Mouse (Mus musculus) limb, embryonic 14.5 days (tissue): ENCODE results near the gene AW551984. TPM values are rescaled to one million over a fixed set of nuclear protein-coding genes. Genes with fewer than 3 reads are reported as not detected.

Experiments used
- ATAC-seq: fragments of 200-750 bp; cut with Nextera tagmentation; 2 replicates; pipeline ENCODE4 v1.8.0; 2017; ENCODE audit warnings: low read depth, moderate number of reproducible peaks, moderate TSS enrichment; ENCODE audit not compliant: low FRiP score
- DNase-seq: peaks from one replicate; pipeline ENCODE4 v3.0.0-alpha.2; 2015; ENCODE audit warnings: low spot score
- H3K27ac ChIP-seq: fragments of 300-500 bp; sonication (generic); replicated peaks from 2 replicates; pipeline ENCODE4 v1.5.1; 2014; ENCODE audit warnings: low read depth, mild to moderate bottlenecking, low read length, moderate library complexity, mixed read lengths
- H3K27me3 ChIP-seq: fragments of 300-500 bp; sonication (generic); 2 replicates; pipeline ENCODE4 v1.6.1; 2014; ENCODE audit warnings: low read length, mixed read lengths; ENCODE audit not compliant: control insufficient read depth, insufficient read depth
- H3K36me3 ChIP-seq: fragments of 300-500 bp; sonication (generic); 2 replicates; pipeline ENCODE4 v1.6.1; 2014; ENCODE audit warnings: mild to moderate bottlenecking, low read length, moderate library complexity, mixed read lengths; ENCODE audit not compliant: control insufficient read depth, insufficient read depth
- H3K4me1 ChIP-seq: fragments of 300-500 bp; sonication (generic); 2 replicates; pipeline ENCODE4 v1.6.1; 2014; ENCODE audit warnings: antibody characterized with exemption, low read length, mixed read lengths; ENCODE audit not compliant: control insufficient read depth, insufficient read depth
- H3K4me2 ChIP-seq: fragments of 300-500 bp; sonication (generic); replicated peaks from 2 replicates; pipeline ENCODE4 v1.6.1; 2014; ENCODE audit warnings: low read depth, mild to moderate bottlenecking, low read length, moderate library complexity; ENCODE audit not compliant: severe bottlenecking
- H3K4me3 ChIP-seq: fragments of 300-500 bp; sonication (generic); replicated peaks from 2 replicates; pipeline ENCODE4 v1.5.1; 2014; ENCODE audit warnings: low read length
- H3K9ac ChIP-seq: fragments of 300-500 bp; sonication (generic); 2 replicates; pipeline ENCODE4 v1.6.1; 2014; ENCODE audit warnings: mild to moderate bottlenecking, low read depth, low read length, moderate library complexity; ENCODE audit not compliant: severe bottlenecking
- H3K9me3 ChIP-seq: fragments of 300-500 bp; sonication (generic); 2 replicates; pipeline ENCODE4 v1.6.1; 2016; ENCODE audit warnings: low read length; ENCODE audit not compliant: control insufficient read depth
- POLR2A ChIP-seq: fragments of 200-500 bp; IDR thresholded peaks from 2 replicates; pipeline ENCODE4 v1.8.0; 2012; ENCODE audit warnings: inconsistent platforms, mild to moderate bottlenecking, moderate library complexity, borderline replicate concordance; ENCODE audit not compliant: insufficient read depth, insufficient read length; ENCODE audit errors: extremely low read depth
- WGBS: fragments of 180-500 bp; shearing (Covaris S2); extraction: QIAGEN DNeasy Blood & Tissue Kit; methylation state at CpG from one replicate; pipeline ENCODE4 v1.1.7; 2014; 5-methylcytosine and 5-hydroxymethylcytosine counted together
- polyA plus RNA-seq, 2 experiments: library from polyadenylated mRNA; depleted of rRNA in 1 of 2; stranded (reverse) in 1 of 2; unstranded in 1 of 2; fragments of >200 nt; fragmentation: Nextera tagmentation in 1 of 2; extraction: Ambion mirVana in 1 of 2; gene quantifications; 2 replicates each; pipeline versions ENCODE4 v1.2.1 to v1.2.3; 2012 to 2014

AW551984 gene
- polyA plus RNA-seq (2012; rRNA removed) (66.5 and 75.3 TPM in 2 replicates), polyA plus RNA-seq (2014; fragmentation: Nextera tagmentation; extraction: Ambion mirVana) (91.0 and 103 TPM in 2 replicates)

DNA sequence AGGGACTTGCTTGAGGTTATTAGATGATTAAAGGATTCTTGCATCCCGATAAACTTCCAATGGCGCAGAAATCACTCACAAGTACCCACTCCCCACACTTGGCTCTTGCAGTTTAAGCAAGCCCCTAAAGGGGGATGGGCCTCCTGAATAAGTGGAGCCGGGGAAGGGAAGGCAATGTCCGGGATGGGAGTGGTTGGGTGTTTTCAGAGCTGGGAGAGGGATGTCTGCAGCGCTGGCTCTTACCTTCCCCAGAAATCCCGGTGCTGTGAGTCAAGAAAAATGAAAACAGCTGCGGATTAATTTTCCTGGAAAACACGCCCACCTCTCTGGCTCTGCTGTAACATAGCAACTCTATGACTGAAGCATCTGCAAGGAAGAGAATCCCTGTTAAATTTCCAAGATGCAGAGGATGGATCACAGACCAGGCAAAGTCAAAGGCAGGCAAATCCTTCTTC is at the start of gene AW551984:
Gene AW551984, minus strand, starts transcription at position 405 of the 455 bp plus-strand sequence.
- peak within 1 kb of the TSS; percentile 41 for H3K4me3 ChIP-seq
- no peaks in the 10 kb centered on the region for H3K4me1 ChIP-seq
- 0% methylated on average over 8 of the region's 8 CpGs for WGBS
- H3K4me2 ChIP-seq: peak within 1 kb of the TSS; percentile 63
- no peaks in the 10 kb centered on the region for H3K27me3 ChIP-seq
- ATAC-seq (peak; percentile 77), DNase-seq (peak; percentile 82)
- H3K9ac ChIP-seq: peak within 1 kb of the TSS; percentile 48
- no peaks in the 10 kb centered on the region for H3K9me3 ChIP-seq
- H3K36me3 ChIP-seq: 0 out of 2 replicates have a peak, but pooled peaks cover 2% of the 10 kb centered on the region
- TF ChIP-seq POLR2A: no peak
- peak within 1 kb of the TSS; percentile 71 for H3K27ac ChIP-seq

DNA sequence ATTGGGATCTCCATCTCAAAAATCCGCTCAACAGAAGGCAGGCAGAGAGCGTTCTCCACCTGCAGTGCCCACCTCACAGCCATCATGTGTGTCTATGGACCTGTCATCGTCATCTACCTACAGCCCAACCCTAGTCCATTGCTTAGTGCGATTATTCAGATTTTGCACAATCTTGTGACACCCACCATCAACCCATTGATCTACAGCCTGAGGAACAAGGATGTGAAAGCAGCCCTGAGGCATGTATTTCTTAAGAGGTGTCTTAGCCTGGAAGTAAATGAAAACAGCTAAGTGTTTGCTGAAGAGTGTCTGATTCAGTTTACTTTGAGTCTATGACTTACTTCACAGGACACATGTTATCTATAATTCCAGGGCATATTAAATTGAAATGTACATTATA is 43.2 kb upstream of the AW551984 start:
- Histone ChIP-seq H3K4me2 (no peak overlapping the region), H3K4me3 (no peak overlapping the region), H3K9me3 (no peaks in the 10 kb centered on the region), H3K27ac (no peak overlapping the region), H3K4me1 (no peaks in the 10 kb centered on the region), H3K9ac (no peak overlapping the region), H3K36me3 (no peaks in the 10 kb centered on the region), H3K27me3 (no peaks in the 10 kb centered on the region)
- DNase-seq (no peak), ATAC-seq (no peak)
- no peak for TF ChIP-seq POLR2A
- 82% methylated on average over 4 of the region's 4 CpGs for WGBS

DNA sequence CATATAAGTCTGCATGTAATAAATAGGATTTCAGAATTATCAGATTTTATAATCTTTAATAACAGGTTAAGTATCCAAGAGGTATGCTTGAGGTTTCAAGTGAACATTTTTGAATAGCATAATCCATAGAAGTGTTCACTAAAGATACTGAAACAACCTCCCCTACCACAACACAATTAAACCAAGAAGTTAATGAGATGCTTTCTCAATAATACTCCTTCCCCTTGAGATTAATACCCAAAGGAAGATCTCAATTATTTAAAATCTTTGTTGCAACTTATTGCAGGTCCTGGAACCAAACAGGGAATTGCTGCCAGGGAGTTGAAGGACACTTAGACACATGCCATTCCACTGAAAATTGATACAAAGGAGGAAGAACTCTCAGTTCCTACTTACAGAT is 40.6 kb upstream of the AW551984 start, which contains the start of gene Olfr961:
Gene Olfr961, plus strand, starts transcription at position 301 of the 400 bp plus-strand sequence.
- no peak for TF ChIP-seq POLR2A
- Histone ChIP-seq H3K4me1 (no peaks in the 10 kb centered on the region), H3K9ac (no peak within 1 kb of the TSS), H3K36me3 (no peaks in the 10 kb centered on the region), H3K27ac (no peak within 1 kb of the TSS), H3K9me3 (no peaks in the 10 kb centered on the region), H3K4me2 (no peak within 1 kb of the TSS), H3K4me3 (no peak within 1 kb of the TSS), H3K27me3 (no peaks in the 10 kb centered on the region)
- no peak for DNase-seq
- no peak for ATAC-seq

DNA sequence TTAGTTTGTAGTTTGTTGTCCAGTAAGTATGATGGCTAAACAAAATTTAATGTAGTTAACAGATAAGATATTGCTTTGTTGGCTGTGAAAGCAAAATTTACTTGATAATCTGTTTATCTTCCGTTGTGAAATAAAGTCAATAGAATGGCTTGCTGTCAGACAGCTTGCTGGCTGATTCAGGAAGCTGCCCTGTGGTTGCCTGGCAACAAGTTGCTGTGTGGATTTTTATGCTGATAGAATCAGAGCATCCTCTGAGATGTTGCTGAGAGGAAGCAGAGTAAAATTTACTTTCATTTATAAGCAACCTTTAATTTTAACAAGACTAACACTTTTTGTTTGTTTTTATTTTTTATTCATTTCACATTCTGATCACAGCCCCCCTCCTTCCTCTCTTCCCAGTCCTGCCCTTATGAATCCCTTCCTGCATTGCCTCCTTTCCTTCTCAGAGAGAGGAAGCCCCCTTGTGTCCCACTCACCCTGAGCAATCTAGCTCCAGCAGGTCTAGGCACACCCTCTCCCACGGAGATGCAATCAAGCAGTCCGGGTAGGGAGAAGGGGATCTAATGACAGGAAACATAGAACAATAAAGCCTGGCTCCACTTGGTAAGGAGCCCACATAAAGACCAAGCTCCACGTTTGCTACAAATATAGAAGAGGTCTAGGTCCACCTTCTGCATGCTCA is 29.9 kb upstream of the AW551984 start:
- Histone ChIP-seq H3K4me1 (no peaks in the 10 kb centered on the region), H3K9me3 (no peaks in the 10 kb centered on the region), H3K36me3 (no peaks in the 10 kb centered on the region), H3K4me3 (no peak overlapping the region), H3K27ac (no peak overlapping the region), H3K9ac (no peak overlapping the region), H3K27me3 (no peaks in the 10 kb centered on the region), H3K4me2 (no peak overlapping the region)
- WGBS: 35% methylated on average over 4 of the region's 4 CpGs
- no peak for TF ChIP-seq POLR2A
- DNase-seq (no peak), ATAC-seq (no peak)

- no peak overlapping the region for H3K9ac ChIP-seq
- no peak overlapping the region for H3K4me3 ChIP-seq
- no peaks in the 10 kb centered on the region for H3K4me1 ChIP-seq
- H3K27ac ChIP-seq: no peak overlapping the region
- ATAC-seq: no peak
- no peak for TF ChIP-seq POLR2A
- no peaks in the 10 kb centered on the region for H3K36me3 ChIP-seq
- H3K9me3 ChIP-seq: no peaks in the 10 kb centered on the region
- no peaks in the 10 kb centered on the region for H3K27me3 ChIP-seq
- WGBS: 79% methylated on average over 2 of the region's 2 CpGs
- no peak for DNase-seq
- no peak overlapping the region for H3K4me2 ChIP-seq
Observed at GRCm38 (mm10) chr9:39629069-39629468, 24.9 kb upstream of the AW551984 start.
